Mouse (Mus musculus) midbrain, postnatal 0 days (tissue): ENCODE measurements at regions not wholly inside any gene's neighbourhood (a gene's known extent, or its start where the extent isn't known, plus 50 kb on each side); places are given as distances from the start of the nearest gene placed in this dataset.
"Not testable (repeated sequence)": the region's sequence is repeated elsewhere in the genome, so short reads cannot be mapped to it uniquely, and the experiment has no call there.

Source experiments
- ATAC-seq: fragments of 200-750 bp; cut with Nextera tagmentation; 2 replicates; pipeline ENCODE4 v1.8.0; 2017; ENCODE audit warnings: moderate number of reproducible peaks, mild to moderate bottlenecking, moderate TSS enrichment, moderate library complexity; ENCODE audit not compliant: low FRiP score
- DNase-seq: peaks from one replicate; pipeline ENCODE4 v3.0.0-alpha.2; 2015; ENCODE audit warnings: low spot score
- H3K27ac ChIP-seq: fragments of 300-500 bp; sonication (generic); 2 replicates; pipeline ENCODE4 v1.5.1; 2014; ENCODE audit warnings: low read depth, mild to moderate bottlenecking, low read length, mixed read lengths
- H3K27me3 ChIP-seq: fragments of 300-500 bp; sonication (generic); 2 replicates; pipeline ENCODE4 v1.6.1; 2014; ENCODE audit warnings: low read length, control low read depth, mixed read lengths; ENCODE audit not compliant: insufficient read depth
- H3K36me3 ChIP-seq: fragments of 300-500 bp; sonication (generic); 2 replicates; pipeline ENCODE4 v1.6.1; 2014; ENCODE audit warnings: low read length, control low read depth, mixed read lengths; ENCODE audit not compliant: insufficient read depth
- H3K4me1 ChIP-seq: fragments of 300-500 bp; sonication (generic); 2 replicates; pipeline ENCODE4 v1.6.1; 2014; ENCODE audit warnings: mild to moderate bottlenecking, control low read depth, antibody characterized with exemption, low read length, mixed read lengths; ENCODE audit not compliant: insufficient read depth
- H3K4me2 ChIP-seq: fragments of 300-500 bp; sonication (generic); 2 replicates; pipeline ENCODE4 v1.6.1; 2014; ENCODE audit warnings: low read depth, mild to moderate bottlenecking, low read length, mixed read lengths; ENCODE audit not compliant: poor library complexity, severe bottlenecking
- H3K4me3 ChIP-seq: fragments of 300-500 bp; sonication (generic); 2 replicates; pipeline ENCODE4 v1.5.1; 2014; ENCODE audit warnings: low read depth, mild to moderate bottlenecking, low read length, moderate library complexity
- H3K9ac ChIP-seq: fragments of 300-500 bp; sonication (generic); replicated peaks from 2 replicates; pipeline ENCODE4 v1.6.1; 2014; ENCODE audit warnings: mild to moderate bottlenecking, low read length, moderate library complexity, mixed read lengths; ENCODE audit not compliant: poor library complexity, severe bottlenecking
- H3K9me3 ChIP-seq: fragments of 300-500 bp; sonication (generic); 2 replicates; pipeline ENCODE4 v1.6.1; 2016; ENCODE audit warnings: low read length, control low read depth
- CTCF ChIP-seq: IDR thresholded peaks from 2 replicates; pipeline ENCODE4 v1.5.1; 2016; ENCODE audit warnings: antibody characterized with exemption, mild to moderate bottlenecking
- WGBS: fragments of 180-500 bp; shearing (Covaris S2); extraction: QIAGEN DNeasy Blood & Tissue Kit; methylation state at CpG from one replicate; pipeline ENCODE4 v1.1.7; 2014; 5-methylcytosine and 5-hydroxymethylcytosine counted together

DNA sequence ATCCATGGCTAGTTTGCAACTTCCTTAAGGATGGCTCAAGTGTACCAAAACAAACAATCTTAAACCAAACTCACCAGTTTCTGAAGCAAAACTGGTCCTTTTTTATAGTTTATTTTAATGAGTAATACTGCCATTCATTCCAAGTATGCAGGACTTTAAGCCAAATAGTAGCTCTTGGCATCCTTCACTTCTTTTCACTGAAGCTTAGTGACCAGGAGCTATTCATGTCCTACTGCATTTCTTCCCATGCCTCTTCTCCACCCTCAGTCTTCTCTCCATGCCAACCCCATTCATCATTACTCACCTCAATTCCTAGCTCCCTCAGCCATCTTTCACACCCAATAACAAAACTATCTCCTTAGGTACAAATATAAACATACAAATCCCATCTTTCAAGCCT lies 144.6 kb upstream of the Nhs start:
- H3K27me3 ChIP-seq = no peaks in the 10 kb centered on the region
- no peak overlapping the region for H3K27ac ChIP-seq
- no peak overlapping the region for H3K4me3 ChIP-seq
- no peaks in the 10 kb centered on the region for H3K9me3 ChIP-seq
- no peak for DNase-seq
- no peaks in the 10 kb centered on the region for H3K36me3 ChIP-seq
- no peak overlapping the region for H3K9ac ChIP-seq
- TF ChIP-seq CTCF = no peak
- no peak for ATAC-seq
- H3K4me2 ChIP-seq = no peak overlapping the region
- H3K4me1 ChIP-seq = no peaks in the 10 kb centered on the region

- DNase-seq = no peak
- no peak overlapping the region for H3K4me2 ChIP-seq
- no peaks in the 10 kb centered on the region for H3K9me3 ChIP-seq
- H3K27ac ChIP-seq = no peak overlapping the region
- H3K4me3 ChIP-seq = no peak overlapping the region
- H3K4me1 ChIP-seq = no peaks in the 10 kb centered on the region
- TF ChIP-seq CTCF = no peak
- no peak overlapping the region for H3K9ac ChIP-seq
- H3K36me3 ChIP-seq = no peaks in the 10 kb centered on the region
- no peak for ATAC-seq
- H3K27me3 ChIP-seq = peaks cover 4% of the 10 kb centered on the region; the same call in 1 of the 2 replicates
Measured at GRCm38 (mm10) chrX:162302788-162303187, 143.3 kb upstream of the Nhs start.

DNA sequence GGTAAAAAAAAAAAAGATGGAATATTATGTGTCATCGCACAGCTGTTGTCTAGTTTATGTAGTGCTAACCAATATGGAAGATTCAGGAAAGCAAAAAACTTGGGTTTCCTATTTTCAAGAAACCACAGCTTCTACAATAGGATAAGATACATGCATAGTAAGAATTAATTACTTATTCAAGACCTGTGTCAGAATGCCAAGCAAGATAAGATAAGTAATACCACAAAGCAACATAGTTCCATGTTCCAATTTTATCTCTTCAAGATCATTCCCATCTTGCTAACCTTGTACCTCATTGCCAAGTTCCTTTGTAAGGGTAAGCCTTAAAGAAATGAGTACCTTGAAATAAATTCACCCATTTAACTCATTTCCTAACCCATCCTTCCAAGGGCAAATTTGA lies 131.7 kb upstream of the Nhs start:
- Histone ChIP-seq H3K4me1 (no peaks in the 10 kb centered on the region), H3K36me3 (no peaks in the 10 kb centered on the region), H3K9ac (no peak overlapping the region), H3K4me3 (no peak overlapping the region), H3K4me2 (no peak overlapping the region), H3K9me3 (no peaks in the 10 kb centered on the region), H3K27ac (no peak overlapping the region), H3K27me3 (no peaks in the 10 kb centered on the region; the same call in 1 of the 2 replicates)
- WGBS = 87% methylated on average over 1 of the region's 1 CpGs
- TF ChIP-seq CTCF = no peak
- no peak for ATAC-seq
- no peak for DNase-seq

DNA sequence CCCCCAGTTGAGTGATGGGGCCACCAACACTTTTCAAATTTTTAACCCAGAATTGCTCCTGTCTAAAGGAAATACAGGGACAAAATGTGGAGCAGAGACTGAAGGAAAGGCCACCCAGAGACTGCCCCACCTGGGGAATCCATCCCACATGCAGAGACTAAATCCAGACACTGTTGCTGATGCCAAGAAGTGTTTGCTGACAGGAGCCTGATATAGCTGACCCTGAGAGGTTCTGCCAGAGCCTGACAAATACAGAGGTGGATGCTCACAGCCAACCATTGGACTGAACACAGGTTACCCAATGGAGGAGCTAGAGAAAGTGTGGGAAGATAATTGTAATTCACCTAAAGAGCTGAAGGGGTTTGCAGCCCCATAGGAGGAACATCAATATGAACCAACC lies 126.6 kb upstream of the Nhs start:
- not testable (repeated sequence) for H3K4me2 ChIP-seq, H3K27ac ChIP-seq, H3K9ac ChIP-seq

GRCm38 (mm10) chrX:162284252-162284651 lies 124.7 kb upstream of the Nhs start:
- ATAC-seq (no peak), DNase-seq (no peak)
- Histone ChIP-seq H3K9me3 (no peaks in the 10 kb centered on the region), H3K27ac (no peak overlapping the region), H3K4me1 (no peaks in the 10 kb centered on the region), H3K36me3 (no peaks in the 10 kb centered on the region), H3K27me3 (no peaks in the 10 kb centered on the region; the same call in 1 of the 2 replicates), H3K4me2 (no peak overlapping the region), H3K9ac (no peak overlapping the region), H3K4me3 (no peak overlapping the region)
- no peak for TF ChIP-seq CTCF
- 90% methylated on average over 3 of the region's 3 CpGs for WGBS

More for the DNA sequence above, 126.6 kb upstream of the Nhs start:
- not testable (repeated sequence) for H3K4me1 ChIP-seq, DNase-seq, H3K9me3 ChIP-seq, H3K36me3 ChIP-seq, ATAC-seq, H3K27me3 ChIP-seq, H3K4me3 ChIP-seq

- no peak for TF ChIP-seq CTCF
- DNase-seq (no peak), ATAC-seq (no peak)
- 99% methylated on average over 3 of the region's 3 CpGs for WGBS
- no peaks in the 10 kb centered on the region for H3K4me1 ChIP-seq
- no peaks in the 10 kb centered on the region; the same call in 1 of the 2 replicates for H3K27me3 ChIP-seq
- no peak overlapping the region for H3K9ac ChIP-seq
- no peak overlapping the region for H3K4me2 ChIP-seq
- H3K36me3 ChIP-seq = no peaks in the 10 kb centered on the region
- no peak overlapping the region for H3K4me3 ChIP-seq
- H3K9me3 ChIP-seq = no peaks in the 10 kb centered on the region
- H3K27ac ChIP-seq = no peak overlapping the region
Measured at GRCm38 (mm10) chrX:162282690-162283089, 123.2 kb upstream of the Nhs start.
